Mouse (Mus musculus) cortical plate, adult 2 months (tissue): Measurements from ENCODE around the gene Stip1.

Experiments used
- CTCF ChIP-seq: fragments of 200-500 bp; IDR thresholded peaks from 2 replicates; pipeline ENCODE4 v1.5.1; 2011; ENCODE audit warnings: mild to moderate bottlenecking, control low read depth, low read length; ENCODE audit not compliant: insufficient read depth; ENCODE audit errors: extremely low read depth
- POLR2A ChIP-seq: fragments of 200-500 bp; IDR thresholded peaks from 2 replicates; pipeline ENCODE4 v1.6.1; 2011; ENCODE audit warnings: mild to moderate bottlenecking, low read length, control low read depth; ENCODE audit not compliant: insufficient read depth; ENCODE audit errors: extremely low read depth

DNA sequence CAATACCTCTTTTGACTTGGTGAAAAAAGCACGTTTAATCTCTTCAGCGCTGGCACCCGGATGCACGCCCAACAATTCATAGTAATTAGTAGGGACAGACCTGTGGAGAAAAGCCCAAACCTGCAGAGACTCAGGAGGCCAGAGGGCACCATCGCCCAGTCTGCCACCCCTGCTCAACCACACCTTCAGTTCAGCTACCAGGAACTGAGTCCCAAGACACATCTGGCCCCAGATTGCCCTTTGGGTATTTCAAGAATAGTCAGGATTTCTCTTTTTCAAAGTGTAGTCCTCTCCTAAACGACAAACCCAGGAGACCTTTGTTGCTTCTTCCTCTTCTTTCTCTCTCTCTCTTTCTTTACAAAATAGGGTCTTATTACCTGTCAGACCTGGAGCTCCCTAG lies 49.1 kb downstream of the Stip1 start:
- no peak for TF ChIP-seq CTCF
- TF ChIP-seq POLR2A, result no peak
